Mouse (Mus musculus): ENCODE results near the gene Aip.
A peak's percentile ranks its signal among the peaks of the same experiment; 100 is the strongest.

Aip gene

GRCm38 (mm10) chr19:4113186-4113805 is 12.4 kb downstream of the Aip start:
- DNase-seq (ENCODE audit: low read depth, low spot score): no peak

- DNase-seq (ENCODE audit: low read depth, low spot score): no peak
These were observed 13.3 kb downstream of the Aip start for GRCm38 (mm10) chr19:4112063-4112960.

- no peak for DNase-seq (ENCODE audit: low read depth, low spot score)
These were observed 17.1 kb downstream of the Aip start for GRCm38 (mm10) chr19:4108535-4108934.

- DNase-seq (ENCODE audit: low read depth, low spot score): no peak
These were observed 19.0 kb downstream of the Aip start for GRCm38 (mm10) chr19:4106654-4107053.

- no peak for DNase-seq (ENCODE audit: low read depth, low spot score)
These were observed 20.9 kb downstream of the Aip start for GRCm38 (mm10) chr19:4104675-4105194.

- no peak for DNase-seq (ENCODE audit: low read depth, low spot score)
These were observed 21.9 kb downstream of the Aip start for GRCm38 (mm10) chr19:4103792-4104191.

GRCm38 (mm10) chr19:4103294-4103693 is 22.4 kb downstream of the Aip start:
- no peak for DNase-seq (ENCODE audit: low read depth, low spot score)

GRCm38 (mm10) chr19:4102626-4103025 is 23.0 kb downstream of the Aip start:
- no peak for DNase-seq (ENCODE audit: low read depth, low spot score)

GRCm38 (mm10) chr19:4102049-4102448 is 23.6 kb downstream of the Aip start:
- DNase-seq (ENCODE audit: low read depth, low spot score): no peak

GRCm38 (mm10) chr19:4101466-4101865 is 24.2 kb downstream of the Aip start:
- no peak for DNase-seq (ENCODE audit: low read depth, low spot score)

GRCm38 (mm10) chr19:4100718-4101261 is 24.9 kb downstream of the Aip start:
- DNase-seq (ENCODE audit: low read depth, low spot score): no peak

GRCm38 (mm10) chr19:4099837-4100717 is 25.6 kb downstream of the Aip start, which contains the start of gene Pitpnm1:
TSS of gene Pitpnm1 (plus strand) at chr19:4099998.
- no peak for DNase-seq (ENCODE audit: low read depth, low spot score)

GRCm38 (mm10) chr19:4099056-4099455 is 26.6 kb downstream of the Aip start:
- peak; percentile 62 for DNase-seq (ENCODE audit: low read depth, low spot score)

- no peak for DNase-seq (ENCODE audit: low read depth, low spot score)
These were observed 27.2 kb downstream of the Aip start for GRCm38 (mm10) chr19:4098426-4098825.

GRCm38 (mm10) chr19:4097441-4097825 is 28.2 kb downstream of the Aip start:
- DNase-seq (ENCODE audit: low read depth, low spot score): peak; percentile 76

GRCm38 (mm10) chr19:4096642-4097440 is 28.8 kb downstream of the Aip start, which contains the start of gene Cdk2ap2:
TSS of gene Cdk2ap2 (plus strand) at chr19:4097182.
- peak; percentile 98 for DNase-seq (ENCODE audit: low read depth, low spot score)

GRCm38 (mm10) chr19:4095802-4096201 is 29.9 kb downstream of the Aip start:
- DNase-seq (ENCODE audit: low read depth, low spot score): no peak

GRCm38 (mm10) chr19:4094774-4095303 is 30.8 kb downstream of the Aip start:
- no peak for DNase-seq (ENCODE audit: low read depth, low spot score)

- no peak for DNase-seq (ENCODE audit: low read depth, low spot score)
These were observed 31.3 kb downstream of the Aip start for GRCm38 (mm10) chr19:4094348-4094747.

GRCm38 (mm10) chr19:4093772-4094171 is 31.9 kb downstream of the Aip start:
- no peak for DNase-seq (ENCODE audit: low read depth, low spot score)
